Mouse (Mus musculus) splenic B cell, adult 2 months (primary cell): Measurements from ENCODE around the gene Krtap29-1.

ENCODE experiments used
- DNase-seq: peaks from one replicate; pipeline ENCODE4 v3.0.0-alpha.2; 2011; ENCODE audit warnings: low read depth, low spot score
- H3K27me3 ChIP-seq: 2 replicates; pipeline ENCODE4 v1.6.1; 2012; ENCODE audit warnings: mild to moderate bottlenecking, low read length, moderate library complexity, mixed read lengths; ENCODE audit not compliant: control insufficient read depth, poor library complexity, insufficient read depth, severe bottlenecking
- H3K36me3 ChIP-seq: 2 replicates; pipeline ENCODE4 v1.6.1; 2012; ENCODE audit warnings: mild to moderate bottlenecking, low read length, moderate library complexity, mixed read lengths; ENCODE audit not compliant: control insufficient read depth, poor library complexity, insufficient read depth, severe bottlenecking

Gene Krtap29-1

DNA sequence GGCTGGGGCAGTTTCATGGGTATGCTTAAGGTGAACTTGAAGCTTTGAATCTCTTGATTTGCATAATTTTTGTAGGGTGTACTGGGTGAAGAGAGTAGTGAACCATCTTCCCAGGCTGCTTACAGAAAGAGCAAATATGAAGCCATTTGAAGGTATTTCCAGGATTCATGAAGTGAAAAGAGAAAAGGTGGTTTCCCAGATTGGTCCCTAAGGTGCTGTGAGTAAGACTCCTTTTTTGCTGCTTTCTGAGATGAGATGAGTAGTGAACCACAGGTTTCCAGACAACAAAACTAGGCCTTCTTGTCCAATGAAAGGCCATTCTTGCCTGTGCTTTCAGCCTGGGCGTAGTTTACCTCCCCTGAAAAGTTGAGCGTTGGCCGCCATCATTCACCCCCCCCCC is 9.7 kb upstream of the Krtap29-1 start:
- no peaks in the 10 kb centered on the region for H3K27me3 ChIP-seq
- no peak for DNase-seq
- no peaks in the 10 kb centered on the region for H3K36me3 ChIP-seq

DNA sequence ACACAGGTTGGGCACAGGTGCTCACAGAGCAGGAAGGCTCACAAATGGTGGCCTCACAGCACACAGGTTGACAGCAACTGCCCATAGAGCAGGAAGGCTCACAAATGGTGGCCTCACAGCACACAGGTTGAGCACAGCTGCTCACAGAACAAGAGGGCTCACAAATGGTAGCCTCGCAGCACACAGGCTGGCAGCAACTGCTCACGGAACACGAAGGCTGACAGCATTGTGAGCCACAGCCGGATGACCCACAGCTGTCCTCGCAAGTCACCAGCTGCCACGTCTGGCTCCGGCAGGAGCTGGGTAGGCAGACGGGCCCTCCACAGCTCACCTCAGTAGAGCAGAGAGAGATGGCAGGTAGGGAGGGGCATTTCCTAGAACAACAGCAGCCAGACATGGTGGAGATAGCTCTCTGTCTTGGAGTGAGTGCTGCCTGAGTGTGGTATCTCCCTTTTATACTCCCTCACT is 7.4 kb upstream of the Krtap29-1 start, which contains the start of gene Krtap16-1:
TSS of gene Krtap16-1 (minus strand) at position 418 of the 468 bp plus-strand sequence.
- H3K27me3 ChIP-seq: no peaks in the 10 kb centered on the region
- DNase-seq: no peak
- H3K36me3 ChIP-seq: no peaks in the 10 kb centered on the region

DNA sequence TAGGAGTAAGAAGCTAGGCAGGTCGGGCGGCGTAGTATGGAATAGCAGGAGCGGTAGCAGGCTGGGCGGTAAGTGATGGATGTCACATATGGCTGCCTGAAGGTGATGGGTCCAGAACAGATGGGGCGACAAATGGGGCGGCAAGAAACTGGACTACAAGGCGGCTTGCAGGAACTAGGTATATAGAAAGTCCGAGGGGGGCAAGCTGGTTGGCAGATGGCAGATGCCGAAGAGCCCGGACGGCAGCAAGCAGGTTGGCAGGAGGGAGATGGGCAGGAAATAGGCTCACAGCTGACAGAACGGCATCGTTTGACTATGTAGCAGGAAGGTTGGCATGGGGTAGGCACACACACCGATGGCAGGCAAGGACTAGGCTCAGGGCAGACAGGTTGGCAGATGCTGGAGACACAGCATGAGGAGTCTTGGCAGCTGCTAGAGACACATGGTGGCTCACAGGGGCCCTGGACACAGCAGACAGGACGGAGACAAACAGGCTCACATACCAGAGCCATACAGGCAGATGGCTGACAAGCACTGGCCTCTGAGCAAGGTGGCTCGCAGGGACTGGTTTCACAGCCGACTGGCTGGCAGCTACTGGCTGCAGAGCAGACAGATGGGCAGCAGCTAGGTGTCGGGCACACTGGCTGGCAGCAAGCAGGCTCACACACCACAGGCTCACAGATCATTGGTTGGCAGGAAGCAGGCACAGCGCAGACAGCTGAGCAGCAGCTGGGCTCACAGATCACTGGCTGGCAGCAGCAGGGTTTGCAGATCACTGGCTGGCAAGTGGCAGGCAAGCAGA is 6.6 kb upstream of the Krtap29-1 start:
- no peaks in the 10 kb centered on the region for H3K36me3 ChIP-seq
- DNase-seq: no peak

DNA sequence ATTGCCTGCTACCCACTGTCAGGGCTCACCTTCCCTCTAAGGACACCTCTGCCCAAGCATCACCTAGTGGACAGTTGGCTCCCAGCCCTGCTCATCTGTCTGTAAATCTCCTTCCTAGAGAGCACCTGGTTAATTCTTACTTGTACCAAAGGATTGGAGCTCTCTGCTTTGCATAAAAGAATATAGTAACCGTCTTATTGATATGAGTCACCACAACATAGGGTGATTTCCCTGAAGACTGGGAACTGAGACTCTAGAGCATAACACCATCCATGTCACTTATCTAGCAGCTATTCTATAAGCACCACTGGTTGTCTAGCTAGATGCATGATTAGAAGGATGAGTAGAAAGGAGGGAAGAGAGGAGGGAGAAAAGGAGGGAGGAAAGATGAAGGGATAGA is 4.6 kb upstream of the Krtap29-1 start:
- DNase-seq: no peak
- Histone ChIP-seq H3K27me3 (no peaks in the 10 kb centered on the region), H3K36me3 (no peaks in the 10 kb centered on the region)

More for the DNA sequence above, 6.6 kb upstream of the Krtap29-1 start:
- no peaks in the 10 kb centered on the region for H3K27me3 ChIP-seq

DNA sequence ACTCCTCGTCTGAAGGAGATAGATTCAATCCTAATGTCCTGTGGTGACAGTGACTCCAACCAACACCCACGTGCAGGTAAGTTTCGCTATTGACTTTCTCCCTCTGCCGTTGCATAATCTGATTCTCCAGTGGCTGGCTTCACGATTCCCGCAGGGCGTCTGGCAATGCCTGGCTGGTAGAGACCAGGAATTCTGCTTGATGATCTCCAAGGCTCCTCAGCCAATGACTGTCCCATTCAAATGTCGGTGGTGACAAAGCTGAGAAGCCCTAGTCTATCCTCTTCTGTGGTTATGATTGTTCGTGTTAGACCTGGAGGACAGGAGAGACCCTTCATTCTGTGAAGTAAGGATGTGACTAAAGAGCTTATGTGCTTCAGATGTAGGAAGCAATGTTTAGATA is 3.9 kb upstream of the Krtap29-1 start:
- no peak for DNase-seq
- Histone ChIP-seq H3K27me3 (no peaks in the 10 kb centered on the region), H3K36me3 (no peaks in the 10 kb centered on the region)

DNA sequence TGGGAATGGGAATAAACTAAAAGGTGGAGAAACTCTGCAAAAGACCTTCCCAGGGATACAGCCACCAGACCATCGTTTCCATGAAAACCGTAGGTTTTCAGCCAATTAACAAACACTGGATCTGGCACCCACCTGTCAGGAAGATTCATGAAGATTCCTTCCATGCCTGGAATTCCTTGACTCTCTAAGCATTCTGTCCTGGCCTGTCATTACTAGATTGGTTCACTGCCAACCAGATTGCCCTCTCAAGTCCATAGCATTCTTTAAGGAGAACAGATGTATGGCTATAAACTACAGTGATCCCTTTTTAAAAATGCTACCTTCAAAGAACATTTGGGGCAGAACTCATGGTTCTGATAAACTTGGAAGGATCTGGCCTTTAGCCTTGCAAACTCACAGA is 12.9 kb downstream of the Krtap29-1 start:
- DNase-seq: no peak
- Histone ChIP-seq H3K36me3 (no peaks in the 10 kb centered on the region), H3K27me3 (no peaks in the 10 kb centered on the region)

DNA sequence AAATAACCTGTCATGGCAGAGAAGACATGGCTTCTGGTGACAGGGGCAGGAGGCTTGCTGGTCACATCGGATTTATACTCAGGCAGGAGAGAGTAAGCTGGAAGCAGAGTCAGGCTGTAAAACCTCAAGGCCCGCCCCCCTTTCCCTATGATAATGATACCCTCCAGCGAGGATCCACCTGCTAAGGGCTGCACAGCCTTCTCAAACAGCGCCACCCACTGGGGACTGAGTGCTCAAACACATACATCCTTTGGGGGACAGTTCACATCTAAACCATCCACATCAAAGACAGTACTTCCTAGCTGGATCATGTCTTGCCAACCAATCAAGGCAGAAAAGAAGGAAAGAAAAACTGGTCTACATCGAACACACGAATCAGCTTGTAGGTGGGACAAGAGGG is 14.6 kb downstream of the Krtap29-1 start:
- H3K27me3 ChIP-seq: no peaks in the 10 kb centered on the region
- H3K36me3 ChIP-seq: no peaks in the 10 kb centered on the region
- DNase-seq: no peak

DNA sequence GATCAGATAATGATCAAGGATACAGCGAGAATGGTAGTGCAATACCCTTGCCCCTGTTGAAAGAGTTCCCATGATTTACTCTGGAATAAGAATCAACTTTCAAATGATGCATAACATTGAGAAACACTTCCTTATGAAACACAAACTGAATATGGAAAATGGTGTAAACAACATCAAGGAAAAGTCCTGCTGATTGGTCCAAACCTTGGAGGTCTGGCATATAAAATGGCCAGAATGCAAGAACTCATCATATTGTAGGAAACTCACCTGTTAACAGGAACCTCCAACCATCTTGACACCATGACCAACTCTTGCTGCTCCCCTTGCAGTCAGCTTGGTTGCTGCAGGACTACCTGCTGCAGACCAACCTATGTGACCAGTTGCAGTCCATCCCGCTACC is 30.7 kb downstream of the Krtap29-1 start, which contains the start of gene Krtap9-5:
TSS of gene Krtap9-5 (plus strand) at position 301 of the 400 bp plus-strand sequence.
- H3K27me3 ChIP-seq: no peaks in the 10 kb centered on the region
- no peak for DNase-seq
- no peaks in the 10 kb centered on the region for H3K36me3 ChIP-seq

DNA sequence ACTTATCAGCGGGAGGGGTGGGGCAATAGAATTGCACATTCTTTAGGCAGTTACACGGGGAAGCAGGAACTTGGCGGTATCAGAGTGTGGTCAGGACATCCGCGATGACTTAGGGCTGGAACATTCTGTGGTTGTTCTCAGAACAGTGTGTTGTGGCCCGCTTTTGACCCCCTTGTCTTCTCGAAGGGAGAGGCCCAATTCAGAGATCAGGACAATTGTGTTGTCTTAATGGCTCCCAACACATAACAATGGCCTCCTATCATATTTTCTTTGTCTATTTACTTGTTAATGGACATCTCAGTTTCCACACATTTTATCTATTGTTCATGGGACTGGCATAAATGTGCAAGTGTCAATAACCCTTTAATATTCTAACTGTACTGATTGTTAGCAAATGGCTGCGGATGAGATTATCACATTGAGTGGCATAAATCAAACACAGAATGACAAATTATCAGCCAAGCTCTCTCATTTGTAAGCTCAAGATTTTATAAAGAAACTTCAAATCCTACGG is 41.0 kb downstream of the Krtap29-1 start:
- Histone ChIP-seq H3K27me3 (no peaks in the 10 kb centered on the region), H3K36me3 (no peaks in the 10 kb centered on the region)
- DNase-seq: no peak

DNA sequence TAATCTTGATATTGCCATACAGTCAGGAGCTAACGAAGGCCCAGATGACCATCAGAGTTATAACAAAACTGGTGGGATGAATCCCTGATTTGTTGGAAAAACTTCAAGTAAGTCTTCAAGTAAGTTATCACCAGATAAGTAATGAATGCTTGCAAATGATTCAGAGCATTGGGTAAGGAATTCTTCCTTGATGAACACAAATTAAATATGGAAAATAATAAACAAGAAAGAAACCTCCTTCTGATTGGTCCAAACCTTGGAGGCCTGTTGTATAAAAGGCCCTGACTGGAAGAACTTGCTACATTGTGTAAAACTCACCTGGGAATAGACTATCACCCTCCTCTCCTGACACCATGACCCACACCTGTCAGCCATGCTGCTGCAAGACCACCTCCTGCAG is 42.9 kb downstream of the Krtap29-1 start, which contains the start of gene Krtap31-2:
TSS of gene Krtap31-2 (plus strand) at position 301 of the 400 bp plus-strand sequence.
- Histone ChIP-seq H3K36me3 (no peaks in the 10 kb centered on the region), H3K27me3 (no peaks in the 10 kb centered on the region)
- DNase-seq: no peak
